Mouse (Mus musculus): ENCODE data around the gene Cox19. TPM values are rescaled to one million over a fixed set of nuclear protein-coding genes. Genes with fewer than 3 reads are reported as not detected.
A peak's percentile ranks its signal among the peaks of the same experiment; 100 is the strongest.

The Cox19 gene
- polyA plus RNA-seq, 1 experiment: 66.0 TPM

DNA sequence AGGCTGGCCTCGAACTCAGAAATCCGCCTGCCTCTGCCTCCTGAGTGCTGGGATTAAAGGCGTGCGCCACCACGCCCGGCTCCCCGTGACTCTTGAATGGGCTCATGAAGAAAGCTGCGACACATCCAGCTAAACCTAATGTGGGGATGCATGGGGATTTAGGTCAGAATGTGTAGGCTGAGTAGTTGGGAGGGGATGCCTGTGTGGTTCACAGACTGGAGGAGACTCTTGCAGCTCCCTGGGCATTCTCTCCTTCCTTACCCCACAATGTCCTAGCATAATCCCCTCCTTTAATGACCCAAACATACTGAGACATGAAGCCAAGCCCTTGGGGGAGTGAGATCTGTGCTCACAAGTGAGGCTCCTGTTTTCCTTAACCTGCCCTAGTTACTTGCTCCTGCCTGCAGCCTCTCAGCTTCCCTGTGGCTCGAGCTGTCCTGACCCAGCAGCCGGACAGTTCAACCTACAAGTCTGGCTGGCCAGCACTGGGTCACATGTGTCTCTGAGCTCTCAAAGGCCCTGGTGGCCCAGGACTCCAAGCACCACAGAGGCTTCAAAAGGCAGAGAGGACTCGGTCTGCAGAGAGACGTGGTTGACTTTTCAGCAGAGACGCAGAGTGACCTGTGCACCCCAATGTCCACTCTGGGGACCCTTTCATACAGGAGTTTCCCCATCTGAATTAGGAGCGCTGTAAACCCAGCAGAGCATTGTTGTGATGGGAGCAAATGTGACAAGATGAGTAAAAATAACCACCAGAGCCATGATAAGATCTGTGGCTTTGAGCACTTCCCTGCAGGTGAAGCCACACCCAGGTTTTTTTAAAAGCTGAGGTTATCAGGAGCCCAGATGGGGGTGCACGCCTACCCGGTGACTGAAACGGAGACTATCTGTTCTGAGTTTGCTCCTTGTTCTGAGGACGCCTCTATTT is 30.6 kb upstream of the Cox19 start:
- no peaks in the 10 kb centered on the region for H3K27me3 ChIP-seq (ENCODE audit: control insufficient read depth, insufficient read depth, insufficient read length)
- no peak overlapping the region for H3ac ChIP-seq (ENCODE audit: control insufficient read depth, insufficient read length)
- H3K4me3 ChIP-seq: peak overlapping the region; percentile 34
- TF ChIP-seq POLR2AphosphoS2 (IDR thresholded peaks at IDR 0.05; ENCODE audit: insufficient read length, low read depth) (no peak), E2F4 (IDR thresholded peaks at IDR 0.05; ENCODE audit: insufficient read depth) (no peak), USF1 (IDR thresholded peaks at IDR 0.05; ENCODE audit: low read depth) (no peak), CEBPB (IDR thresholded peaks at IDR 0.05; ENCODE audit: insufficient read depth, poor library complexity, severe bottlenecking) (no peak), MAX (IDR thresholded peaks at IDR 0.05; ENCODE audit: low read depth) (no peak), TCF12 (IDR thresholded peaks at IDR 0.05; ENCODE audit: insufficient read depth, poor library complexity, severe bottlenecking) (no peak), MYOD1 (IDR thresholded peaks at IDR 0.05; ENCODE audit: control insufficient read depth in 1 of 3, insufficient read length in 2 of 3, low read depth in 2 of 3) (no peak), POLR2A (IDR thresholded peaks at IDR 0.05; ENCODE audit: insufficient read length, low read depth) (no peak), REST (IDR thresholded peaks at IDR 0.05; ENCODE audit: insufficient read depth, insufficient read length) (no peak), MYOG (IDR thresholded peaks at IDR 0.05; ENCODE audit: control insufficient read depth in 1 of 3, insufficient read depth in 1 of 3, insufficient read length in 2 of 3, low read depth in 2 of 3) (no peak)
- H3K36me3 ChIP-seq (ENCODE audit: control insufficient read depth, insufficient read depth): no peaks in the 10 kb centered on the region
- H3K4me2 ChIP-seq (ENCODE audit: low read depth): peak overlapping the region; percentile 86
- H3K79me2 ChIP-seq (ENCODE audit: control insufficient read depth, insufficient read depth): no peaks in the 10 kb centered on the region

DNA sequence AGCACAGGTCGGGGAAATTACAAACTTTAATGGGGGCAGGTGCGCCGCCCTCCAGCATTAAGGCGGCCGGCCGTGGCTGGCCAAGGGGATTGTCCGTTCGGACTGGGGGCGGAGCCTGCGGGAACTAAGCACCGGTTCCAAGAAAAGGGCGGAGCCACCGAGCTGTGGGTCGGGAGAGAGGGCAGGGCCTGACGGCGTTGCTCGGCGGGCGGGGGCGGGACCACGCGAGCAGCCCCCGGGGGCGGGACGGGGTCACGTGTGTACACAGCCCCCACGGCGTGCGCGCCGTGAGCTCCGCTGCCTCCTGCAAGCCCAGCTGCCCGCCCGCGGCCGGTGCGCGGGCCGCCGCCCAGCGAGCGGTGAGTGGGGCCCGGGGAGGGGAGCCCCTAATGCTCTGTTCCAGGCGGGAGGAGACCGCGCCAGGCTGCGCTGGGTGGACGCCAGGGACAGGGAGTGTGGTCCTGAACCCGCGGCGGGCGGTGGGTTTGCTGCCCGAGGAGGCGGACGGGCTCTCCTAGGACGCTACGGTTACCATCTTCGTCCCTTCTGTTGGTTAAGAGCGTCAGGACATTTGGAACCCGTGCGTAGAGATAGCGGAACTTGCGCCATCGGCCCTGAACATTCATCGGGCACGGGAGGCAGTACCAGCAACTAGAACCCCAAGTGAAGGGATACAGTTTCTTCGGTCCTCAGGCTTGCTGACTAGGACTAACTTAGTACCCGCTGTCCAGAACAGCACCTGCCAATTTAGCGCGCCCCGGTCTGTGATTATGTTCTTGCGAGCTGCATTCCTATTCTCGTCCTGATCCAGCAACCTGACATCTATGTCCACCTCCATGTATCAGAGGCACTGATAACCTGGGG is 29.4 kb upstream of the Cox19 start:
- Histone ChIP-seq H3K36me3 (ENCODE audit: control insufficient read depth, insufficient read depth) (no peaks in the 10 kb centered on the region), H3ac (ENCODE audit: control insufficient read depth, insufficient read length) (peak overlapping the region; percentile 14), H3K4me3 (peak overlapping the region; percentile 34), H3K27me3 (ENCODE audit: control insufficient read depth, insufficient read depth, insufficient read length) (no peaks in the 10 kb centered on the region), H3K4me2 (ENCODE audit: low read depth) (peak overlapping the region; percentile 91), H3K79me2 (ENCODE audit: control insufficient read depth, insufficient read depth) (no peaks in the 10 kb centered on the region)
- TF ChIP-seq REST (IDR thresholded peaks at IDR 0.05; ENCODE audit: insufficient read depth, insufficient read length): no peak
- TF ChIP-seq TCF3 (IDR thresholded peaks at IDR 0.05; ENCODE audit: insufficient read length, low read depth): peak; percentile 26
- TF ChIP-seq SRF (IDR thresholded peaks at IDR 0.05; ENCODE audit: control insufficient read depth, insufficient read length, low read depth): no peak
- no peak for TF ChIP-seq CEBPB (IDR thresholded peaks at IDR 0.05; ENCODE audit: insufficient read depth, poor library complexity, severe bottlenecking)
- TF ChIP-seq MYOD1 (IDR thresholded peaks at IDR 0.05; ENCODE audit: control insufficient read depth in 1 of 3, insufficient read length in 2 of 3, low read depth in 2 of 3): peak in 2 of 3 experiments; percentile 37 to 75
- TF ChIP-seq E2F4 (IDR thresholded peaks at IDR 0.05; ENCODE audit: insufficient read depth): no peak
- TF ChIP-seq POLR2A (IDR thresholded peaks at IDR 0.05; ENCODE audit: insufficient read length, low read depth): peak; percentile 69
- peak in 2 of 3 experiments; percentile 39 to 76 for TF ChIP-seq MYOG (IDR thresholded peaks at IDR 0.05; ENCODE audit: control insufficient read depth in 1 of 3, insufficient read depth in 1 of 3, insufficient read length in 2 of 3, low read depth in 2 of 3)
- no peak for TF ChIP-seq USF1 (IDR thresholded peaks at IDR 0.05; ENCODE audit: low read depth)
- no peak for TF ChIP-seq TCF12 (IDR thresholded peaks at IDR 0.05; ENCODE audit: insufficient read depth, poor library complexity, severe bottlenecking)
- TF ChIP-seq MAX (IDR thresholded peaks at IDR 0.05; ENCODE audit: low read depth): no peak
- TF ChIP-seq POLR2AphosphoS2 (IDR thresholded peaks at IDR 0.05; ENCODE audit: insufficient read length, low read depth): peak; percentile 70

DNA sequence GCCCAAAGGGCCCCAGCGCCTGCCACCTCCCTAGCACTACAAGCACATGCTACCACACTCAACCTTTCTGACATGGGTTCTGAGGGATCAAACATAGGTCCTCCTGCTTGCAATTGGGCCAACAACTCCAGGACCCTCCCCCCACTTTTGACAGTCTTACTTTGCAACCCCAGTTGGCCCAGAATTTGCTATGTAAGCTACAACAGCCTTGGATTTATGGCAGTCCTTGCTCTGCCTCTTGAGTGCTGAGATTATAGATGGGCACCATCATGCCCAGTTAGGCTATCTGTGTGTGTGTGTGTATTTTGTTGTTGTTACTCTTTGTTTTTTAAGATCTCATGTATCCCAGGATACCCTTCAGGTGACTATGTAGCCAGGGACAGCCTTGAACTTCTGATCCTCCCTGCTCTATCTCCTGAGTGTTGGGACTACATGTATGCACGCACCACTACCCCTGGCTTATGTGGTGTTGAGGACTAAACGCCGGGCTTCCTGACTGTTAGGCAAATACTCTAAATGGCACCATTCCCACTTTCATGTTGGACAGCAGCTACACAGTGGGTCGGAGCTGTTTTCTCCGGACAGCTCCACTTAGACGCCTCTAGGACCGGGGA is 28.7 kb upstream of the Cox19 start:
- TF ChIP-seq REST (IDR thresholded peaks at IDR 0.05; ENCODE audit: insufficient read depth, insufficient read length): no peak
- TF ChIP-seq E2F4 (IDR thresholded peaks at IDR 0.05; ENCODE audit: insufficient read depth): no peak
- no peak for TF ChIP-seq MYOG (IDR thresholded peaks at IDR 0.05; ENCODE audit: control insufficient read depth in 1 of 3, insufficient read depth in 1 of 3, insufficient read length in 2 of 3, low read depth in 2 of 3)
- no peak for TF ChIP-seq TCF3 (IDR thresholded peaks at IDR 0.05; ENCODE audit: insufficient read length, low read depth)
- no peak for TF ChIP-seq SRF (IDR thresholded peaks at IDR 0.05; ENCODE audit: control insufficient read depth, insufficient read length, low read depth)
- no peak for TF ChIP-seq TCF12 (IDR thresholded peaks at IDR 0.05; ENCODE audit: insufficient read depth, poor library complexity, severe bottlenecking)
- no peaks in the 10 kb centered on the region for H3K79me2 ChIP-seq (ENCODE audit: control insufficient read depth, insufficient read depth)

DNA sequence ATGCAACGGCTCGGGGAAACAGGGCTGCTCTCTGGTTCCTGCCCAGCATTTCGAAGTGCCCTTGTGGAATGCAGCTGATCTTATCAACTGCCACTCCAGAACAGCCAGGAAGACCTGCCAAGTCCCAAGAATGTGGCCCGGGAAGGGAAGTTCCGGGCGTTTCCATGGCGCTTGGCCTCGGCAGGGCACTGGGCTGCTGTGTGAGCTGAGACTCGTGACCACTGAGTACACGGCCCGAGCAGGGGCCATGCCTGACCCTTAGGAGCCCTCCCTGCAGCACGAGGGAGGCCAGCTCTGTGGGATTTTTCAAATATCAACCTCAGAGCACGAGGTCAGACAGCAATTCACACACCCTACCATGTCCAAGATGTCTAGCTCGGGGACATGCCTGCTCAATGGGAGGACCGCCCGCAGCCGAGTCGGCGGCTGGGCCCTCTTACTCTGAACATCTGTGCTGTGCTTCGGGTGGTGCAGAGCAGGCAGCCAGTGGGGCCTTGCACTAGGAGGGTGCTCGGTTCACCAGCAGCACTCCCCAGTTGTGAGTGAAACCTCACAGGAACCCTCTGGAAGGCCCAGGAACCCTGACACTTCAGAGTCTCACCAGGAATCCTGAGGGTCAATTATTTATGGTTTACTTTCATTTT is 27.9 kb upstream of the Cox19 start:
- peak overlapping the region; percentile 91 for H3K4me2 ChIP-seq (ENCODE audit: low read depth)

More for the DNA sequence above, 28.7 kb upstream of the Cox19 start:
- H3K4me3 ChIP-seq: peak overlapping the region; percentile 34
- H3K27me3 ChIP-seq (ENCODE audit: control insufficient read depth, insufficient read depth, insufficient read length): no peaks in the 10 kb centered on the region
- peak overlapping the region; percentile 91 for H3K4me2 ChIP-seq (ENCODE audit: low read depth)
- H3K36me3 ChIP-seq (ENCODE audit: control insufficient read depth, insufficient read depth): no peaks in the 10 kb centered on the region
- H3ac ChIP-seq (ENCODE audit: control insufficient read depth, insufficient read length): peak overlapping the region; percentile 14

More for the DNA sequence above, 27.9 kb upstream of the Cox19 start:
- no peaks in the 10 kb centered on the region for H3K27me3 ChIP-seq (ENCODE audit: control insufficient read depth, insufficient read depth, insufficient read length)
- H3ac ChIP-seq (ENCODE audit: control insufficient read depth, insufficient read length): no peak overlapping the region
- peak overlapping the region; percentile 34 for H3K4me3 ChIP-seq
- TF ChIP-seq TCF3 (IDR thresholded peaks at IDR 0.05; ENCODE audit: insufficient read length, low read depth) (no peak), MYOG (IDR thresholded peaks at IDR 0.05; ENCODE audit: control insufficient read depth in 1 of 3, insufficient read depth in 1 of 3, insufficient read length in 2 of 3, low read depth in 2 of 3) (peak in 2 of 3 experiments; percentile 5 to 78), MYOD1 (IDR thresholded peaks at IDR 0.05; ENCODE audit: control insufficient read depth in 1 of 3, insufficient read length in 2 of 3, low read depth in 2 of 3) (peak in 1 of 3 experiments; percentile 21), POLR2A (IDR thresholded peaks at IDR 0.05; ENCODE audit: insufficient read length, low read depth) (peak; percentile 45), POLR2AphosphoS2 (IDR thresholded peaks at IDR 0.05; ENCODE audit: insufficient read length, low read depth) (no peak)
- H3K79me2 ChIP-seq (ENCODE audit: control insufficient read depth, insufficient read depth): no peaks in the 10 kb centered on the region
- no peaks in the 10 kb centered on the region for H3K36me3 ChIP-seq (ENCODE audit: control insufficient read depth, insufficient read depth)

Data from myocyte (in vitro differentiated cells).